Mouse (Mus musculus): Measurements from ENCODE around the gene Nup210.

Gene Nup210

GRCm38 (mm10) chr6:90974279-90974678 is 142.3 kb downstream of the Nup210 start:
- DNase-seq (ENCODE audit: extremely low spot score, low read depth, low spot score) = no peak

GRCm38 (mm10) chr6:90969341-90969871 is 147.2 kb downstream of the Nup210 start:
- DNase-seq (ENCODE audit: extremely low spot score, low read depth, low spot score) = no peak
